Mouse (Mus musculus) lung, adult 2 months (tissue): ENCODE measurements around the gene Mapkapk3. TPM values are rescaled to one million over a fixed set of nuclear protein-coding genes. Genes with fewer than 3 reads are reported as not detected.
A peak's percentile ranks its signal among the peaks of the same experiment; 100 is the strongest.

Experiments used
- DNase-seq: peaks from one replicate; pipeline ENCODE4 v3.0.0; 2022
- H3K4me1 ChIP-seq: fragments of 200-500 bp; 2 replicates; pipeline ENCODE4 v1.6.1; 2011; ENCODE audit warnings: low read length; ENCODE audit not compliant: control insufficient read depth, insufficient read depth
- H3K4me3 ChIP-seq: fragments of 200-500 bp; replicated peaks from 2 replicates; pipeline ENCODE3; 2011; ENCODE audit warnings: low read depth, mild to moderate bottlenecking, control low read depth, low read length; ENCODE audit errors: extremely low read depth
- CTCF ChIP-seq: fragments of 200-500 bp; IDR thresholded peaks from 2 replicates; pipeline ENCODE4 v1.5.1; 2011; ENCODE audit warnings: mild to moderate bottlenecking, low read length, control low read depth; ENCODE audit not compliant: insufficient read depth
- POLR2A ChIP-seq: fragments of 200-500 bp; IDR thresholded peaks from 2 replicates; pipeline ENCODE4 v1.6.1; 2011; ENCODE audit warnings: low read depth, mild to moderate bottlenecking, control low read depth, low read length, borderline replicate concordance; ENCODE audit errors: extremely low read depth
- WGBS: fragments of 180-500 bp; shearing (Covaris S2); methylation state at CpG from one replicate; pipeline ENCODE4 v1.1.7; 2018; 5-methylcytosine and 5-hydroxymethylcytosine counted together
- polyA plus RNA-seq: library from polyadenylated mRNA; depleted of rRNA; stranded (reverse); fragments of >200 nt; gene quantifications from 2 replicates; pipeline ENCODE4 v1.2.3, GENCODE M21; 2012

Mapkapk3 gene
- polyA plus RNA-seq, 1 experiment, result 41.1 TPM

- DNase-seq, result no peak
- H3K4me3 ChIP-seq, result peak overlapping the region; percentile 64
- H3K4me1 ChIP-seq, result peaks cover 15% of the 10 kb centered on the region
- no peak for TF ChIP-seq CTCF
- no peak for TF ChIP-seq POLR2A
- under 1% methylated on average over 14 of the region's 14 CpGs for WGBS
These were observed 6.4 kb upstream of the Mapkapk3 start for GRCm38 (mm10) chr9:107296041-107296440.

GRCm38 (mm10) chr9:107296016-107296040 is 6.2 kb upstream of the Mapkapk3 start, which contains the start of gene Cish:
TSS of gene Cish (plus strand) at chr9:107296026.
- DNase-seq, result no peak
- Histone ChIP-seq H3K4me1 (peaks cover 13% of the 10 kb centered on the region), H3K4me3 (peak within 1 kb of the TSS; percentile 86)
- TF ChIP-seq POLR2A (no peak), CTCF (no peak)

DNA sequence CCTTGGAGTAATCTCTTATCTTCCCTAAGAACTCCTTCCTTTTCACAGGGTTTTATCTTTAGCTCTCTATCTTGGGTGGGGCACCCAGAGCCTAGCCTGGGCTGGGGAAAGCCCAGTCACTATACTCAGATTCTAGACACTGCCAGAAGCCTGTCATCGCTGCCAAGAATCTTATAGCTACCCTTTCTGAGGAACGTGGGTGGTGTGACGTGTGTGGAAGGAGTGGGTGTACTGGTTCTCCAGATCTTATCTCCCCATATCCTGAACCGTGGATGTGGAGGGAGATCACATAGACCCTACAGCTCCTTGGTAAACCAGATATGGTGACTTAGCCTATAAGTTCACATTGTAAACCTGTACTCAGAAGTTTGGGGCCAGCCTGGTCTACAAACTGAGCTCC is 5.9 kb upstream of the Mapkapk3 start:
- Histone ChIP-seq H3K4me3 (peak overlapping the region; percentile 64), H3K4me1 (peaks cover 10% of the 10 kb centered on the region)
- TF ChIP-seq POLR2A, result no peak
- 21% methylated on average over 4 of the region's 4 CpGs for WGBS
- no peak for DNase-seq

GRCm38 (mm10) chr9:107294249-107294648 is 4.6 kb upstream of the Mapkapk3 start:
- 3% methylated on average over 6 of the region's 6 CpGs for WGBS
- Histone ChIP-seq H3K4me1 (peaks cover 8% of the 10 kb centered on the region), H3K4me3 (no peak overlapping the region)
- peak; percentile 91 for DNase-seq
- TF ChIP-seq CTCF (peak; percentile 93), POLR2A (no peak)

GRCm38 (mm10) chr9:107290897-107291296 is 1.2 kb upstream of the Mapkapk3 start:
- TF ChIP-seq POLR2A (no peak), CTCF (peak; percentile 97)
- Histone ChIP-seq H3K4me1 (peaks cover 11% of the 10 kb centered on the region), H3K4me3 (no peak overlapping the region)
- peak; percentile 87 for DNase-seq
- WGBS, result 27% methylated on average over 10 of the region's 10 CpGs

DNA sequence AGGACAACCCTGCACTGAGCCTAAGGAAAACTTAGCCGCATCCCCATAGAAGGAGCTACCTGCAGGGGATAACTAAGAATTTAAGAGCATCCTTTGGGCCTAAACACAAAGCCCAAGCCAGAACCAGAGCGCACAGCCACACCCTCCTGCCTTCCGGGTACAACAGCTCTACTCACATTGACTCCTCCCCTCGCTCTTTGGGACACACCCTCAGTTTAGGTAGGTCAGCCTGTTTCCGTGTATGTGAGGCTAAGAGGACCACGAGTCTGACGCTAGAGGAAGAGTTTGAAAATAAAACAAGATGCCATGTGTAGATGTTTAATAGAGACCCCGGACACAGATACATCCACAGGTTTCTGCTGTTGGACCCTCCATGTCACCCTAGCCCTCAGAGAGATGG is 966 bp downstream of the Mapkapk3 start:
- WGBS, result 32% methylated on average over 8 of the region's 8 CpGs
- peaks cover 5% of the 10 kb centered on the region; the same call in 1 of the 2 replicates for H3K4me1 ChIP-seq
- no peak for DNase-seq
- H3K4me3 ChIP-seq, result peak overlapping the region; percentile 85
- peak; percentile 52; the same call in 1 of the 2 replicates for TF ChIP-seq POLR2A
- TF ChIP-seq CTCF, result no peak

- Histone ChIP-seq H3K4me1 (peaks cover 5% of the 10 kb centered on the region; the same call in 1 of the 2 replicates), H3K4me3 (no peak overlapping the region)
- WGBS, result 77% methylated on average over 14 of the region's 14 CpGs
- no peak for DNase-seq
- TF ChIP-seq CTCF (no peak), POLR2A (no peak)
These were observed 1.5 kb downstream of the Mapkapk3 start for GRCm38 (mm10) chr9:107288105-107288650.

DNA sequence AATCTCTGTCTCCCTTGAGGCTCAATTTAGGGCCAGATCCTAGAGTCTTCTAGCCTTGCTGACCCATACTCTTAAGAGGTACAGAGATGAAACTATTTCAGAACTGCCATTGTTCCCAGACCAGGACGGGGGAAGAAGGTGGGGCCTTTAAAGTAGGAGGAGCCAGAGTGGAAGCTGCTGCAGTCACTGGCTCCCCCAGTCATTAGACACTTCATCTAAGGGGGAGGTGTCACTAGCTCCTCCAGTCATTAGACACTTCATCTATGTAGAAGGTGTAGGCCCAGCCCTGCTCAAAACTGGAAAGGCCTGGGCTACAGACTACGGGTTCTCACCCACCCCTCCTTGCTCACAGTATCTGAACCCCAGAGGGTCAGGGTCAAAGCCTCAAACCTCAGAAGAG is 2.4 kb downstream of the Mapkapk3 start:
- 42% methylated on average over 2 of the region's 2 CpGs for WGBS
- no peak for DNase-seq
- TF ChIP-seq CTCF (no peak), POLR2A (no peak)
- Histone ChIP-seq H3K4me3 (no peak overlapping the region), H3K4me1 (peaks cover 5% of the 10 kb centered on the region; the same call in 1 of the 2 replicates)

- TF ChIP-seq CTCF (no peak), POLR2A (no peak)
- peak; percentile 39 for DNase-seq
- Histone ChIP-seq H3K4me3 (no peak overlapping the region), H3K4me1 (peaks cover 4% of the 10 kb centered on the region)
- 5% methylated on average over 3 of the region's 3 CpGs for WGBS
These were observed 4.7 kb downstream of the Mapkapk3 start for GRCm38 (mm10) chr9:107285009-107285408.

DNA sequence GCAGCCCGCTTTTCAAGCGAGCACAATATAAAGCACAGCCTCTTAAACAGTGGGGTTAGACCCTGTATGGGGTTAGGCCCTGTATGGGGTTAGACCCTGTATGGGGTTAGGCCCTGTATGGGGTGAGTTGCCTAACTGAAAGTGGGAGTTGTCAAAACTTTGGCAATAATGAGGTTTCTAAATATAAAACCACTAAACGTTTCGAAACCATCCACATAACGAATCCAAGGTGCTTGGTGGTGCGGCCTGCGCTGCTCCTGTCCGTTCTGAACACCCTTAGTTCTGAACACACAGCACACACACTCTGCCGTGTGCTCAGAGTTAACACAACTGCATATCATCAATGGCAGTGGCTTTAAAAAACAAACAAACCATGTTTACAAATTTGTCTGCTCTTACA is 6.7 kb downstream of the Mapkapk3 start:
- TF ChIP-seq CTCF (no peak), POLR2A (no peak)
- DNase-seq, result no peak
- peaks cover 18% of the 10 kb centered on the region for H3K4me1 ChIP-seq
- H3K4me3 ChIP-seq, result no peak overlapping the region
- 67% methylated on average over 9 of the region's 9 CpGs for WGBS

- peaks cover 15% of the 10 kb centered on the region for H3K4me1 ChIP-seq
- 75% methylated on average over 5 of the region's 5 CpGs for whole genome bisulfite sequencing
- TF ChIP-seq CTCF (no peak), POLR2A (no peak)
- H3K4me3 ChIP-seq, result no peak overlapping the region
- DNase-seq, result no peak
These were observed 8.3 kb downstream of the Mapkapk3 start for GRCm38 (mm10) chr9:107281241-107281987.
